Mouse (Mus musculus): ENCODE results near the gene Batf.
"Not testable (repeated sequence)": the region's sequence is repeated elsewhere in the genome, so short reads cannot be mapped to it uniquely, and the experiment has no call there.

Batf gene

DNA sequence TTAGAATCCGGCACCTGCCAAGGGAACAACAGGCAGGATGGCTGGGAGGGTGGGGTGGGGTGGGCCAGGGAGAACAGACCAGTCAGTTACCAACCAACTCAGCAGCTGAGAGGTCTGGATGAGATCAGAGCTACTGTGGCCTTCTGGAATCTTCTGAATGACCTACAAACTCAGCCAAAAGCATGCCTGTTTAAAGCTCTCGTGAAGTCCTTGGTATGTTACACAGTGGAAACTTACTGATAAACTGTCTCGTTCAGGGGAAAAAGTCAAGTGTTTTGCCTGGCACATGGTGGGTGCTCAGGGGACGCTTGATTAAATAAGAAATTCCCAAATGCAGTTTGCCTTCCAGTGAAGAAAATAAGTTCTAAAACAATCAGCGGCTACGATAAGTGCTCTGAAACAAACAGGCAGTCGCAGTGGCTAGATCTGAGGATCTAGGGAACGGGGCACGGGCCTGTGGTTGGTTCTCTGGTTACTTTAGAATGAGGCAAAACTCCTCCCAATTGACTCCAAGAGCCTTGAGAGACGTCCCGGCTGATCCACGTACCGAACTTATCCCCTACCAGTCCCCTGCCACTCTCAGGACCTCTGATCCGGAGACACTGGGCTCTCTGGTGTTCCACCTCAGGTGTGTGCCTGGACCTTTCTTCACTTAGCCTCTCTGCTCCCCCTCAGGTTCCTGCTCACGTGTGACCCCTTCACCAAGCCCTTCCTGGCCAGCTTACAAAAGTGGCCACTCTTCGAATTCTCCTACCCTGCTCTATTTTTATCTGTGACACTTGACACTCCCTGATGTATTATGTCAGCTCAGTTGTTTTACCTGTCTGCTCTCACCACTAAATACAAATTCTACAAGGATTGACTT is 1.8 kb upstream of the Batf start:
- DNase-seq: no peak

DNA sequence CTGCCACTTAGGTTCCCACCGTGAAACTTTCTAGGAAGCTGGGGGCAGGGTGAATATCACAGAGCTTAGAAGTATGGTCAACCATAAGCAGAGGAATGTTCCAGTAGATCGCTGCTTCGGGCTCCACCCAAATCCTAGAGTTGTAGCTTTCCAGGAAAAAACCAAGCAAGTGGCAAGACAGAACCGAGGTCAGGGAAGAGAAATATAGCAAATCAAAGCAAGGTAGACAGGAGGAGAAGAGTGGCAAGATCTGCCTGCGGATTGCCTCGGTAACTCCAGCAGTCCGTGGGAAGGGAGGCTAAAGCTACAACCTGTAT is 706 bp downstream of the Batf start:
- no peak for DNase-seq

DNA sequence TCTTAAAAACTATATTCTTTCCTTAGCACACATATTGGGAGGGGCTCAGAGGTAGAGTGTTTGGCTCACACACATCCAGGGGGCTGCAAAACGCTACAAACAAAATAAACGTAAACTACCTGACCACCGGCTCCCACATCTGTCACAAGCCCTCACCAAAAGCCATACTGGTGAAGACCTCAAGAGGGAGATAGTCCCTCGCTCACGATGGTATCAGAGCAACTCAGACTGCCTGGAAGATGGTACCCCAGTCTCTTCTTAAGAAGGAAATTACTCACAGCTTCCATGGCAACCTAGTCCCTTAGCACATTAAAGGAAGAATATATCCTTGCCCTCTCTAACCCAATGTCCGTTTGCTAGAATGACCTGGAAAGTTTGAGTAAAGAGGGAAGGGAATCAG is 1.4 kb downstream of the Batf start:
- no peak for DNase-seq

DNA sequence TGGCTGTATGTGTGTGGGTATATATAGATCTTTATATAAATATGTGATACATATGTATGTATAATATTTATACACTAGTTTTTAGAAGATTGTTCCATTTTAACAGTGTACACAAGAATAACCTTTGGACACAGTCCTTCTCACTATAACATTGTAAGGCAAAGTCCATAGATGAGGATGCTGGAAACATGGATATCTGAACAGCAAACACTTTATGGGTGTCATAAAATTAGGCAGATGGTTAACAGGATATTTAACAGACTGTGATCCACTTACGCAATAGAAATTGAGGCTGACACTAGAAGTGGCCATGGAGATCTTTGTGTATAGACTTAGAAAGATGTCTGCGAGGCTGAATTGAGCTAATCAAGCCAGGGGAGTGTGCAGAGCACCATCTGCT is 9.3 kb downstream of the Batf start:
- DNase-seq: no peak

DNA sequence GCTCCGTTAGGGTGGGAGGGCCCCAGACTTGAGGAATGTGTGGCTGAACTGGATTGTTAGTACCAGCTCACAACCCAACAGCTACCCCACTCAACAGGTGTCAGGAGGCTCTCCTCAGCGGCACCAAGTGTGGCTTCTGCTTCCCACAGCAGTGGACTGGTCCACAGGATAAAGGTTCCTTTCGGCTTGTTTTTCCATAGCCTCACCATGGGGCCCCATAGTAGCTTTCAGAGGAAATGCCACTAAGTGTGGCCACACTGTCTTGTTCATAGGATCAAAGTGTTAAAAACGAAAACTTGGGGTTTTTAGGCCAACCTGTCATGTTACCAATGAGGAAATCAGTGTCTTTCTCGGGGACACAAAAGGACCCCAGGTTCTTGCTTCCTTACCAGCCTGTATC is 10.0 kb downstream of the Batf start:
- no peak for DNase-seq

DNA sequence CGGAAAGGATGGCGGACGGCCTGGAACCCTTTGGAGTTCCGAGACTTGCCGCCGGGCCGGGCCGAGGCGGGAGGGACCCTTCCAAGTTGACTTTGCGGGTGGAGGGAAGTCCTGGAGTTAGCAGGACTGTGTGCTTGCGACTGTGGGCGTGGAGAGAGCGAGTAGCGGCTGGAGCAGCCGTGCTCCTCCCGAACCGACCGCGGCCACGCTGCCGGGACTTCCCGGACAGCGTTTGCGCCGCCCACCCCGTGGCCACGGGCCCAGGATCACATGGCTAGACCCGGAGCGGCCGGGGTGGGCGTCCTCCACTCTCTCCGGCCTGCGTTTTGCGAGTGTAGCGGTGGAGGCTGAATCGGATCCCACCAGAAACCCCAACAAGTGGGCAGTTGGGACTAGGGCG is 11.7 kb downstream of the Batf start:
- not testable (repeated sequence) for DNase-seq

DNA sequence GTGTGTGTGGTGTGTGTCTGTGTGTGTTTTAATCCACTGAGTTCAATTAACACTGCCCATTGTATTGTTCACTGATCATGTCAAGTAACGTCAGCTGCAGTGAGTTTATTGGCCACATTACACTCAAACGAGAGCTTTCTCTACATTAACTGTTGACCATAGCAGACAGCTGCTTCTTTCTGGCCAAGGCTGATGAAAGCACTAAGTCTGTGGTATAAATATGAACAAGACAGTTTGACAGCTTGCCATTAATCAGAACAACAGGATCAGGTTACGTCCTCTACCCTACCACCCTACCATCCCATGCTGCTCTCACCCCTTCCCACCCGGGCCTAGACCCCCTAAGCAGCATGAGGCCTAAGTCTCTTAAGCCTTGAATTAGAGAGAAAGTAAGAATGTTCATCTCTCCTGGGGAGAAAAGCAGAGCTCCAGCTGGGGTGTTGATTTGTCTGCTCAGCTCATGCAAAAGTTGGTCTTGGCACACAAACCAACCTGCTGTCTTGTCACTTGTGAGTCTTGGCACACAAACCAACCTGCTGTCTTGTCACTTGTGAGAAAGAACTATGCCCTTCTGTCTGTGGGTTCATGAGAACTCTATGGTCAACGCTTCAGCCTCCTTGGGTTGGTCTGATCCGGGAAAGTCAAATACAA is 13.8 kb downstream of the Batf start:
- DNase-seq: no peak

DNA sequence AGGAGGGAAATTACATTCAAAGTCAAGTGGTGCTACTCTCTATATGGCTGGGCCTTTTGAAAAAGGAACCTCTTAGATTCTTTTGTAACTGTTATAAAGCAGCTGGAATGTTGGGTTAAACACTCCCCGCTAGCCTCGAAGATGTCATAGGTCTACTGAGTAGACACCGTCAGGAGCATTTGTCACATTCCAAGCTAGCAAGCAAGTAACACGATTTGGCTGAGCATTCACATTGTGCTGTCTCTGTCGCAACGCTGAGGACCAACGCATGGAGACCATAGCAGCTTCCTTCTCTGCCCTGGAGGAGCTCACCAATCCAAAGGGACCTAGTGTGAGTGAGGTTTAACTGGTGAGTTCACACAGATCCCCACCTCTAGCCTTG is 14.4 kb downstream of the Batf start:
- no peak for DNase-seq

DNA sequence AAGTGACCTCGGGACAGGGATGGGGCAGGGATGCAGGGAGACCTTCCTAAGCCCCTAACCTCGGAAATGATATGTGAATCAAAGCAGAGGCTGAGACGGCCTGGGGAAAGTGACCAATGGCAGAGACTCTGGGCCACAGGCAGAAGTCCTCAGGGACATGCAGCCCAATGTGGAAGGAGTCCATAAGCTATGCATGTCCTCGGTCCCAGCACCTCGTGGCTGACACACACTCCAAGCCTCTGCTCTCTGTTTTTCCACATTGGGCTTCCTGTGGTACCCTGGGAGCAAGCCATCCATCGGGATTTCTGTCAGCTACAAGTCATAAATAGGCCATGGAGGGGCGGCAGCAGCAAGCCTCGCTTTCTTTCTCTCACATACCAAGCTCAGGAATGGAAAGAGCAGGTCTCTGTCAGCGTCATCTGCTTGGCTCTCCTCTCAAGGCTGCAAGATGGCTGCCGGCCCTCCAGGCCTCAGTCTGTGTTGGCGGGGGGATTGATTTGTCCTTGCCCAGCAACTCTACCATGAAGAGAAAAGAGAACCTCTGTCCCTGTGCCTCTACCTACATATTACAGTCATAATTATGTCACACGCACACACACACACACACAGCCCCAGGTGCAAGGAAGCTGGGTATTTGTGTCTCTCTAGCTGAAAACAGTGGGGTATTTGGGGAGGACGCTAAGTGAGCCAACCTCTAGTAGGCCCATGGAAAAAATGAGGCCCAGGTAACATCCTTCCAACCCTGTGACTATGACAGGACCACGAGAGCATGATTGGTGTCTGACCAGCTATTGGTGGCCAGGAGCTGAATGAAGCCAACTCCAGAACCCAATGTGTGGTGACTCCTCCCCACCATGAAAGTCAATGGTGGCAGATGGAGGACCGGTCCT is 15.9 kb downstream of the Batf start:
- DNase-seq: no peak

DNA sequence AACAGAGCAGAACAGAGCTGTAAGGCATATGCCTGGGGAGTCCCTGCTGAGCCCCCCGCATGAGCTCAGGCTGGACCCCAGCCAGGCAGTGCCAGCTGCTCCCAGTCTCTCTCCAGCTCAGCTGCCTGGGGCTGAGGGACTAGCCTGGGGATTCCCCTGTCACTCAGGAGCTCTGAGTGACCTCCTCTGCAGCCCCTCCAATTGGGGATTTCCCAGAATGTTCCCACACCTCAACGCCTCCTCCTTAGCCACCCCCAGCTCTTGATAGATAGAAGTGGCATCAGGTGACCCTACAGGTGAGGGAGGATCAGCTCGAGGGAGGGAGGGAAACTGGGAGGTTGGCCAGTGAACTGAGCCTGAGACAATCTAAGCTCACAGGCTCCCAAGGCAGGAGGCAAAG is 17.0 kb downstream of the Batf start:
- DNase-seq: no peak

DNA sequence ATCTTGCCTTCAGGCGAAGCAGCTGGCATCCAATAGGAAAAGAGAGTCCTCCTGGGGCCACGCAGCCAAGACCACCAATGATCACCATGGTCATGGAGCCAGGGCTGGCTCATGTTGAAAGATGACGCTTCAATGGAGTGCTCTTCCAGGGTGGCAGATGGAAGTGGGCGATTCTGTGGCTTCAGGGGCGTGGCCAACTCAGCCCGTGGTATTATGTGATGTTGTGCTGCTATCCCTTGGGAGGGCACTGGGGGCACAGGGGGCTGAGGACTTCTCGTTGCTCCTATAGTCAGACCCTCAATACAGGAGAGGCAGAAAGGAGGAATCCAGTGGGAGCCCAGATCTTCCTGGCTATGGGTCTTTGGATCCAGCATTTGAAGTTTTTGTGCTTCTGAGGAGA is 18.1 kb downstream of the Batf start:
- no peak for DNase-seq

DNA sequence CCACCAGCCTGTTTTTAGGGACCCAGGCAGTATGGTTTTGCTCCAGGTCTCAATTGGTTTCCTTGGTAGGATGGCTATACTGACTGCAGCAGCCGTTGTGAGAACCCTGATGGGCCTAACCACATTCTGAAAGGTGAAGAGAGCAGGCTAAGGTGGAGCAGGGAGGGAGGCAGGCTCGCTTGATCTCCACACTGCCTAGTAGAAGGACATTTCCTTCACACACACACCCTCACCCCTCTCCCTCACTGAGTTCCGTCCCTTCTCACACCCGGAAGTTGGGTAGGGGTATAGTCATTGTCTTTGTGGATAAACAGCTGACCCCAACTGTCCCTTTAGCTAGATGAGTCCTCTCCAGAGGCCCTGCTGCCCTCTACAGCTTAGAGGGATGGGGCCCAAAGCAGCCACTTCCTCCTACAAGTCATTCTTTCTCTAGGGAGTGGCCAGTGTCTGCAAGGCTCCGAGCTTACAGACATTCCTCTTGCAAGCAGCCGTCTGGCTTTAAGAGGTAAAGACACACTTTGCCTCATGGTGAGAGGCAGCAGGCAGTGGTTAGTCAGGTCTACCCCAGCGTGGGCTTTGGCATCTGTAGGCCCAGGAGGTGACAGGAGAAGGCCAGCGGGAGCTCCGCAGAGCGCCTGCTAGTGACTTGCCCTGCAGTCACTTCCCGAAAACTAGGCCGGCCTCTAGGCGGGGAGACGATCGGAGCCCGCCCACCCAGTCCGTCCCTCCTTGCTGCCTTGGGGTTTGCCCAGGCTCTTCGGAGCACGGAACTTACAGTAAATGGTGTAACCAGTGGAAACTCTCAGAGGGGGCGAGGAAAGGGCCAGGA is 18.7 kb downstream of the Batf start:
- DNase-seq: peak; percentile 77

DNA sequence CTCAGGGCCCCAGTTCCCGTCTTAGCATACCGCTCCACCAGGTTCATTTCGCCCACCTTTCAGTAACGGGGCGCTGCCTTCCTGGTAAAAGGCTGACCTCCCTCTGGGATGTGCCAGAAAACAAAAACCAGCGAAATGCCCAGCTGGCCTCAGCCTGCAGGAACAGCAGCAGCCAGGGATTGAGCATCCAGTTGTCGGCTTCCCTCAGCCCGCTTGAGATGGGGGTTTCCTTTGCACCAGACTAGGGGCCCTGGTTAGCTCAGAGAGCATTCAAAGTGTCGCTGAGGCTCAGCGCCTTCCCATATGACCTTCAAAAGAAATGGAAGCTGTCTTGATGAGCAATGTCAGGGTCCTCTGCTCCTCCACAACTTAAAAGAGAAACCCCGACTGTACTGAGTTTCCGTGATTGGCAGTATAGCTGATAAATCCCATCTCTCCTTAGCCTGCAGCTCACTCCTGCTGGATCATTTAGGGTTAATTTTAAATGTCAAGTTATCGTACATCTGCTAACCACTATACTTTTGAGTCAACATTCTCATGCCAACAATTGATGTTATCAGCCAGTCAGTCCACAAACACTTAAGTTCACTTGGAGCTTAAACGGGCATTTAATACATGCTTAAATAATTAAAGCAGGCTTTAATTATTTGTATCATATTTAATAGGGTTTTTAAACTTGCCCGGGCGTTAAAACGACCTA is 19.5 kb downstream of the Batf start:
- no peak for DNase-seq

DNA sequence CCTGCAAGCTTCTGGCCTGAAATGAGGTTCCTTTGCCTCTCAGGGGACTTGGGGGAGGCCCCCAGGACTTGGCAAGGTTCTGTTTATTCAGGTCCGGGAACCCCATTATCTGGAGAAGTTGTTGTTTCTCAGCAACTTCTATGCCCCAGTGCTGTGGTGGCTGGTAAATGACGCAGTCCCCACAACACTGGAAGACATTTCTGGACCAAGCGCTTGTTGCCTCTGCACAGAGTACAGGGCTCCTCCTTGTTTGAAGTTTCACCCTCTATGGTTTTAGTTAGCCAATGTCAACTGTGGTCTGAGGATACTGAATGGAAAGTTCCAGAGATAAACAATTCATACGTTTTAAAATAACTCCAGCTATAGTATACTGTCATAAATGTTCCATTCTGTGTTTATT is 20.4 kb downstream of the Batf start:
- DNase-seq: no peak

DNA sequence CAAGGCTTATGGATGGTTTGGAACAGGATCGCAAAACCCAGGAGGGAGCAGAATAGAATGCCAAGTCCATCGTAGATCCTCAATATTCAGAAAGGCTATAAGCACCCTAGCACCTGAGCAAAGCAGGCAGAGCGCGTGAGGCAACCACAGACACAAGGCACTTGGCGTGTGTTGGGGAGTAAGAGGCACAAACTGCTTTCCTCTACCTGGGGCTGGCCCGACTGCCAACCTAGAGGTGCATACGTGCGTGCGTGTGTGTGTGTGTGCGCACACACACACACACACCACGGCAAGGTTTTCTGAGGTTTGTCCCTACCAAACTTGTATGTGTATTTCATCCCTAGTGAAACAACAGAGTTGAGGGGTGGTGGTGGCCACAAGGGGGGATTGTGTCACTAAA is 20.9 kb downstream of the Batf start:
- no peak for DNase-seq

DNA sequence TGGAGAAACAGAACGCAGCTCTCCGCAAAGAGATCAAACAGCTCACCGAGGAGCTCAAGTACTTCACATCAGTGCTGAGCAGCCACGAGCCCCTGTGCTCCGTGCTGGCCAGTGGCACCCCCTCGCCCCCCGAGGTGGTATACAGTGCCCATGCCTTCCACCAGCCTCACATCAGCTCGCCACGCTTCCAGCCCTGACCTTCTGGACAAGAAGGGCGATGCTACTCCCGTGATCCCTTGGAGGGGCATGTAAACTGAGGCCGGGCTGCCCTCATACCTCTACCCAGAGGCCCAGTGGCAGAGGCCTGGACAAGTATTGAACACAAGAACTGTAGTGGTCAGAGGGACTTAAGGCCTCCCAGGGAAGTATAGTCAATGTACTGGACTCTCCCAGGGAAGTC is 22.1 kb downstream of the Batf start:
- DNase-seq: no peak

DNA sequence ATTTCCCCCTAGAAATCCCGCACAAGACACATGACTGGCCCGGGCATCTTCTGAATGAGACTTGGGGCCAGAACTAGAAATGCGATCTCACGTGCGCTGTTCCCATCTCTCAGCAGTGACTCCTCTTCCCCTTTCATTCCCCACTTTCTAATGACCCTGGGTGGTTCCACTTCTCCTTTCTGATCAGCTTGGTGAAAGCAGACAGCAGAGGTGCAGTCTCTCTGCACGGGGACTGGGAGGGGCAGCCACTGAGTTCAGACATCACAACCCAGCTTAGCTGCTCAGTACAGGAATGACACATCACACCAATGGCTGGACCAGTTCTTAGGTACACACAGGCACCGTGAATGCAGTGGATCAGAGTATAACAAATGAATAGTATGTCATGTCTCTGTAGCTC is 24.2 kb downstream of the Batf start:
- DNase-seq: no peak

DNA sequence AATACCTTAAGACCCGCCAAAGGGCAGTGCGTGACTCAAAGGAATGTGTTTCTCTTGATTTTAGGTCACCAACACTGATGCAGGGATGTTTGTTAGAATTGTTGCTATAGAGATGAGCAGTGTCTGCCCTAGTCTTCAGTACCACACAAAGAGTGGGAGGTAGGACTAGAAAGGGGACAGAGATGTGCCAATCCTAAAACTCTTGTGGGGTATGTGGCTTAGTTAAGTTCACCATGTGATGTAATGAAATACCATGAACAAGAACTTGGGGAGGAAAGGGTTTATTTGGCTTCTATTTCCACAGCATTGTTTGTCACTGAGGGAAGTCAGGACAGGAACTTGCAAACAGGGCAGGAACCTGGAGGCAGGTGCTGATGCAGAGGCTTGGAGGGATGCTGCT is 26.1 kb downstream of the Batf start:
- DNase-seq: no peak

DNA sequence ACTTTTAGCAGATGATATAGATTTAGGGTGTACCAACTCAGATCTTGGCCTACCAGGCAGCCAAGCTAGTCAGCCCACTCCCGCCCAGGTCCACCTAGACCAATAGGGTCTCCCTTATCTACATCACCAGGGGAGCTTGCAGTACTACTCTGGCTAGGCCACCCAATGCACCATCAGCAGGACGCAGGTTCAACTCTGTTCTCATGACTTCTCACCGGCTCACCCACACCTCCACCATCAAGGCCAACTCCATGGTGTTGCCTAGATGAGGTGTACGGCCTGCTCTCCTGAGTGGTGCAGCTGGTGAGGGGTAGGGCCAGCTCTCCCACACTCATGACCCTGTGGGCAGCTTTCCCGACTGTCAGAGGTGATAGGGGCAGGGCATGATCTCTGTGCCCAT is 27.7 kb downstream of the Batf start:
- no peak for DNase-seq

DNA sequence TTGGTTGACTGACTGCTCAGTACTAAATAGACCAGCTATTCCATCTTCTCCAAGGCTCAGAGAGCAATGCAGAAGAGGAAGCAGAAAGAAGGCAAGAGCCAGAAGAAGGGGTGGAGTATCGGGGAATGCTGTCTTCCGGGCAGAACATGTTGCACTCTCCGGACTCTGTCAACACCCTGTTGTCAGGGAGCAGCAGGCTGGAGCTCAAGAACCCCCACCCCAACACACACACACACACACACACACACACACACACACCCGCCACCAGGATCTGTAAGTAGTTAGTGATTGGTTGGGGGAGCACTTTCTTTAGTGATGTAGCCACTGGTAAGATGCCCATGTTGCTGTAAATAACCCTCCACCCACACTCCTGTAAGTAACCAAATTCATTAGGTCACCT is 38.8 kb downstream of the Batf start:
- no peak for DNase-seq

DNA sequence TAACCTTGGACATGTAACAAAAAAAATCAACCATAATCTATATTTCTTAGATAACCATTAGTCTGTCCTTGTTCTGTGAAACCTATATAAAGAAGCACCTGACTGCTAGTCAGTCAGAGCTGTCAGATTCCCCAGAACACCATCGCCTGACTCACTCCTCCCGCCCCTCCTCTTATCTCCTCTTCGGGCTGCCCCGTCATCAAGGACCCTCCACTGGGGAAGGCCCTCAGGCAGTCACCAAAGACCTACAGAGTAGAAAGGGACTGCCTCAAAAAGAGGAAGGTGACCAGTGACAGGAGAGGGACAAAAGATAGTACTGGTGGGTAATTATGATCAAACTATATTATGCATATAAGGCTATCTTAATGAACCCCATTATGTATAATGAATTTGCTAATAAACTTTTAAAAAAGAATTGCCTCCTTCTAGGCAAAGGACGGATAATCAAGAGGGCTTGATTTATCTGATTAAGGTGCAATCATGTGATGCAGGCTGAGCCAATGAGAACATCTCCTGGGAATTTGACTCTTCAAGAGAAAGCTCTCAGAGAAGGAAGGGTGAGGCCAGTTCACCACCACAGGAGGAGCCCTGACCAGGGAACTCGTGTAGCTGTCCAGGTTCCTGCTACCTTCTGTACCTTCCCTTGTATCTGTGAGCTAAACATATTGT is 40.4 kb downstream of the Batf start:
- no peak for DNase-seq

DNA sequence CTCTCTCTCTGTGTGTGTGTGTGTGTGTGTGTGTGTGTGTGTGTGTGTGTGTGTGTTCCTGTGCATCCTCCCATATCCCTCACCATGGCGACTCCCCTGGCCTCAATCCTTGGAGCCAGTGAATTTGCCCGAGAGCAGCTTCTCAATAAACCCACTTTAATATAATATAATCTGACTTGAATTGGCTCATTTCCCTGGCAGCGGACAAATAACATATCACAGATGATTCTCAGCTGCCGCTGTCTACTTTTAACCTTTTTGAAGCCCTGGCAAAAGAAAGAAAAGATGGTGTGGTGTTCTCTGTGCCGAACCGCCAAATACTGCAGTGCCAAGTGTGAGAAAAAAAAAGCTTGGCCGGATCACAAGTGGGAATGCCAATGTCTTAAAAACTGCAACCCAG is 41.7 kb downstream of the Batf start:
- DNase-seq: no peak
